Mouse (Mus musculus): ENCODE data around the gene Dlgap1.

DNA sequence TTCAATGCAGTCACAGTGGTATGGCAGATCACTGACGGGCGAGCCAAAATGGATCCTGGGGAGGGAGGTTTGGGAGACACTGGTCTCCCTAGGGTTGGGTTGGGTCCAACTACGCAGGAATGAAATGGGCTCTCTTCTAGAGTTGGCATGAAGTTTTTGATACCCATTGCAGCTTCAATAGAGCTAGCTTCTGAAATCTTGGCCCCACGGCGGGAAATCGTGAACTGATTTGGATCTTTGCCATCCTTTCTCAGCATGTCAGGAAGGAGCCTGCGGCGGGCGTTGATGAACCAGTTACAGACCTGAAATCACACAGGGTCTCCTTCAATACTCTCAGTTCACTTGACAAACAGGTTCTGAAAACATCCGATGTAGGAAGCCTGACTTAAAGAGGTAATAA is 876.1 kb downstream of the Dlgap1 start:
- TF ChIP-seq POLR2A (IDR thresholded peaks at IDR 0.05; ENCODE audit: low read depth, low read length) (no peak), CTCF (IDR thresholded peaks at IDR 0.05; ENCODE audit: borderline replicate concordance, insufficient read depth, low read length) (no peak)

Data from embryonic fibroblast, embryonic 13.5 days (primary cell).